Mouse (Mus musculus) bone marrow macrophage, adult 2 months (primary cell): ENCODE data around the gene Vps8. TPM values are rescaled to one million over a fixed set of nuclear protein-coding genes. Genes with fewer than 3 reads are reported as not detected.

Source experiments
- H3K27ac ChIP-seq: 2 replicates; pipeline ENCODE4 v1.5.1; 2012; ENCODE audit warnings: low read depth, low read length; ENCODE audit not compliant: insufficient read depth
- H3K4me1 ChIP-seq: 2 replicates; pipeline ENCODE4 v1.6.1; 2012; ENCODE audit warnings: low read length; ENCODE audit not compliant: control insufficient read depth, insufficient read depth
- H3K4me3 ChIP-seq: 2 replicates; pipeline ENCODE4 v1.5.1; 2012; ENCODE audit warnings: mild to moderate bottlenecking, low read length, moderate library complexity; ENCODE audit not compliant: insufficient read depth
- CTCF ChIP-seq: IDR thresholded peaks from 2 replicates; pipeline ENCODE4 v1.5.1; 2012; ENCODE audit warnings: low read depth, mild to moderate bottlenecking, low read length, moderate library complexity
- POLR2A ChIP-seq: IDR thresholded peaks from 2 replicates; pipeline ENCODE4 v1.6.1; 2012; ENCODE audit warnings: mild to moderate bottlenecking, low read depth, low read length, borderline replicate concordance
- polyA plus RNA-seq: library from polyadenylated mRNA; stranded (reverse); fragments of >200 nt; gene quantifications from 2 replicates; pipeline ENCODE4 v1.2.4, GENCODE M21; 2012; ENCODE audit not compliant: missing spikeins, insufficient read depth, insufficient read length

Gene Vps8
- polyA plus RNA-seq: 11.9 and 19.8 TPM in 2 replicates

DNA sequence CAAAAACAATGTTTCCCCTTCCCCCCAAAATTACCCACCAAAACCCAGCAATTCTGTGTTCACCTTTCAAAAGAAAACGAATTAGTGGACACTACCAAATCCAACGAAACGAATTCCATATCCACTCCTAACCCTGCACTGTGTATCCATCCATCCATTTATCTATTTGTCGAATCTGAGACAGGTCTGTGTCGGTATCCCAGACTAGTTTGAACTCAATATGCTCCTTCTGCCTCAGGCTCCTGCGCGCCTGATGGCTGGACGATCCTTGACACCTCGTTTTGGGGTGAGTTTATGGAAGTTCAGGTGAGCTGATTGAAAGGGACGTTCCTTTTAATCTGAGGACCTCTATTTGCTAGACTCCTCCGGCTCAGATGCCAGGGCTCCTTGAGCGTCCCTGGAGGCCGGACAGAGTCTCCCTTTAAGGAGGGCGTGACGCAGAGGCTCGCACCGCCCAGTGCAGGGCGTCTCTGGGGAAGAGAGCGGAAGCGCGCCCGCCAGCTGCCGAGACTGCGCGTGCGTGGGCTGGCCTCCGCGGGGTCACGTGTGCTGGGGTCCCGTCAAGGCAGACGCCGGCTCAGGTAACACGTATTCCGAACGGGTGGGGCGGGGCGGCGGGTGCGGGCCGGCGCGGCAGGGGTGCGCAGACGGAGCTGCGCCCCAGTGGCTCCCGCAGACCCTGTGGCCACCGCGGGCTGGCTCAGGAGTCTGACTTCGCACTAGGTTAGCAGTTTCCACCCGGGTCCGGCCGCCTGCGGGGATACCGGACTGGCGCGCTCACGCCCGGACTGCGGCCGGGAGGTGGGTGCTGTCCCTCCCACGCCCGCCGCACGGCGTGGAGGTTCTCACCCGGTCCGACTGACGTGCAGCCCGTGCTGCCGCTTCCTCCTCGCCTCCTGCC, at the start of gene Vps8:
Gene Vps8 (plus strand): TSS at position 474 of the 901 bp plus-strand sequence.
- H3K27ac ChIP-seq: peak within 1 kb of the TSS; percentile 7
- peak within 1 kb of the TSS; percentile 98 for H3K4me3 ChIP-seq
- TF ChIP-seq CTCF (no peak), POLR2A (no peak)
- H3K4me1 ChIP-seq: peaks cover 18% of the 10 kb centered on the region

DNA sequence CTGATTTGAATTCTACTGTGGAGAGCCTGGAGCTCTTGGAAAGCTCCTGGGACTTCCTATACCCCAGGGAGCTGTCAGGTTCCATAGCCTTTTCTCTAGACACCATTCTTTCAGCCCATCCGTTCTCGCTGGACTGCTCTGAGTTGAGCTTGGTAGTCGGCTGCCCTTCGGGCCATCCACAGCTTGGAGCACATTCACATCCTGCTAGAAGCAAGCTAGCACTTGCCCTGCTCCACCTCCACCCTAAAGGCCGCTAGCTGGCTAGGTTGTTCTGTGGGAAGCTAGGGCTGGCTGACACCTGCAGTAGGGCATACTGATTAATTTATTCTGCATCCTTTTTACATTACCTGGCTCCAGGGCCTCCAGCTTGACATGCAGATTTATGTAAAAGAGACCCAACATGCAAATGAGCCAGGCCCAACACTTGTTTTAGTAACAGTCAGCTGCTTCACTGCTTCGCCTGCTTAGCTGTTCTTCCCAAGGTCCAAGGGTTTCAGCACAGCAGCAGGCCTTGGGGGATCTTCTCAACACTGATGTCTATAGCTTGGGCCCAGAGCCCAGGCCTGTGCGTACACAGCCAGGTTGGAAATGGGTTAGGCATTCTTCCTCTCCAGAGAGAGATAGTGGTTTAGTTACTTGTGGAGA, 49.5 kb upstream of the Vps8 start:
- Histone ChIP-seq H3K27ac (no peak overlapping the region), H3K4me3 (no peak overlapping the region), H3K4me1 (peaks cover 8% of the 10 kb centered on the region; the same call in 1 of the 2 replicates)
- TF ChIP-seq CTCF: no peak
- TF ChIP-seq POLR2A: no peak

DNA sequence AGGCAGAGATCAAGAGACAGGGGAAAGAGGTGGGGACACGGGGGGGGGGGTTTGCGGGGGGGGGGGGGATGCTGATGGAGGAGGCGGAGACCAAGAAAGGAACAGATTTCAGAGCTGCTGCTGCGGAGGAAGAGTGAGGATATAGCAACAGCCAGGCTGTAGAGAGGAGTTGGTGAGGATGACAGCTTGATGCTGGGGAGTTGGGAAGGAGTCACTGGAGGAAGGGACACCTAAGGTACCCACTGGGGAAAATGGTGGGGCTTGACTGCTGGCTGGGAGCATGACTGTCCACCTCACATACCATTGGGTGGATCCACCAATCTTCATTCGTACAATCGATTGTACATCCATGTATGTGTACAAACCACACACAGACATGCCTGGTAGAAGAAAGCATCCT, 48.9 kb upstream of the Vps8 start:
- H3K4me1 ChIP-seq: peaks cover 8% of the 10 kb centered on the region; the same call in 1 of the 2 replicates
- no peak overlapping the region for H3K4me3 ChIP-seq
- H3K27ac ChIP-seq: no peak overlapping the region
- TF ChIP-seq POLR2A (no peak), CTCF (no peak)

DNA sequence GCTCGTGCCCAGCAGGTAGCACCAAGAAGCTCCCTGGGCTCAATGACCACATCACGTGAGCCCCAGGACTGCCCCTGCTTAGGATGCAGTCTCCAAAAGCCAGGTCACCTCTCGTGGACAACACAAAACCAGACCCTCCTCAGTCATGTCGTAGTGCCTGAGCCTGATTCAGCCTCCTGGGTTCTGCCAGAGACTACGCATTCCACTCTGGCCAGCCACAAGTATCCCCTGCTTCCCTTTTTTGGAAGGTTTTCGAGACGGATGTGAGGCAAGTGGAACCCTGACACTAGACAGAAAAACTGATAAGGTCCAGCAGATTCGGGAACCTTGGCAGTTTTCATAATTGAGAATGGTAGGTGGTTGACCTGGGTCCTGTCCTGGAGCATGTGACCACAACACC, 47.8 kb upstream of the Vps8 start:
- peaks cover 8% of the 10 kb centered on the region; the same call in 1 of the 2 replicates for H3K4me1 ChIP-seq
- no peak overlapping the region for H3K4me3 ChIP-seq
- TF ChIP-seq POLR2A: no peak
- no peak for TF ChIP-seq CTCF
- no peak overlapping the region for H3K27ac ChIP-seq

DNA sequence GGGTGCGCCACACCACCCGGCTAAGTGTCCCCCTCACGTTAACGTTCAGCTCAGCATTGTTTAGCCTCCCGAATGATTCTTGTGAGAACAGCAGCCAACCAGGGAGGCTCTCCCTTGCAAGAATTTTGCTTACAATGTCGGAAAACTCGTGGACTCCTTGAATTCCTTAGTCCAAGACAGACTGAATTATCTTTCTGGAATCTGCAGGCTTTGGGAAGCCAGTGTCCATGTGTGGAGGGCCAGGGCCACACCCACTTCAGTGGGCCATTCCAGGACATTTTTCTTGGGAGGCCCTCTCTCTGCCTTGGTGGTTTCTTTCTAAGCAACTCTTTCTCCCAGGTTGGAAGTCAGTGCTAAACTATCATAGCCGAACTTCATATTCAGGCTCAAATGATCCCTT, 46.6 kb upstream of the Vps8 start:
- TF ChIP-seq CTCF (no peak), POLR2A (no peak)
- Histone ChIP-seq H3K27ac (no peak overlapping the region), H3K4me1 (peaks cover 16% of the 10 kb centered on the region)

DNA sequence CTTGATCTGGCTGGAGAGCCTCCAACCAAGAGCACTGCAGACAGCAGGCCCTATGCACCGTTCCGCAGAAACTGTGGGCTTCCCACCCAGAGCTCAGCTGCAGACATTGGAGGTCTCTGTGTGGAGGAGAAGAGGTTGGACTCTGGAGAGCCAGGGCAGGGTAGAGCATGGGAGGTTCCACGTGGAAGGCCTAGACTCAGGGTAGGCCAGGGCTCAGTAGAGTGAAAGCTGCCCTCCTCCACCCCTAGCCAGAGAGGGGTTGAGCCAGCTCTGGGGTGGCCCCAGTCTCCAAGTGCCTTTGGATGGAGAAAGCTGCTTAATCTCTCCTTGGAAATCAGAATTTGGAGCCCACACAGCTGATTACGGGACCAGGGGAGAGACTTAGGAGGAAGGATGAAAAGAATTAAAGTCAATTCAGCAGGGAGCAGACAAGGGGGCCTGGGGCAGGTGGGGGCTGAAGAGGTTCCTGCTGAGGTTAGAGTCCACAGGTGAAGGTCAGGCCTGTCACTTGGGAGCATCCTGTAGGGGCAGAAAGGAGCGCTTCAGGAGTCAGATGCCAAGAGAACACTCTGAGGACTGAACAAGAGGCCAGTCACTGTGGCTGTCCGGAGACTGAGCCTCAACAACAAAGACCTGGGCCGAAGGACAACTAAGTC, 45.8 kb upstream of the Vps8 start:
- Histone ChIP-seq H3K4me1 (peaks cover 23% of the 10 kb centered on the region), H3K27ac (no peak overlapping the region), H3K4me3 (no peak overlapping the region)
- no peak for TF ChIP-seq CTCF

More for the DNA sequence above, 46.6 kb upstream of the Vps8 start:
- H3K4me3 ChIP-seq: no peak overlapping the region

DNA sequence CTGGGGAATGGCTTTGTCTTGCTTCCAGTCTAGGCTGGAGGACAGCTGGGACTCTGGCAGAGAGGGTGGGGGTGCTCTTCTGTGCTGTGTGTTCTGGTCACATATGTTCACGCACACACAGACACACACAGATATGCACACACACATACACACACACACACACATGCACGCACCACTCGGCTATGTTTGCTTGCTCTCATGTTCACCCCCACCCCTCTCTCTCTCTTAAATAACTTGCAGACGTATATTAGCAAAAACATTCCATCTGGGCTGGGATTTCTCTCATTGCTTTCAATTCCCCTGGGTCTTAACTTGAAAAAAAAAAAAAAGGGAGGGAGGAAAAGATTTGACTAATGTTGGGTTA, 45.3 kb upstream of the Vps8 start:
- Histone ChIP-seq H3K4me3 (no peak overlapping the region), H3K27ac (no peak overlapping the region), H3K4me1 (peaks cover 27% of the 10 kb centered on the region)
- TF ChIP-seq CTCF: no peak
- no peak for TF ChIP-seq POLR2A

DNA sequence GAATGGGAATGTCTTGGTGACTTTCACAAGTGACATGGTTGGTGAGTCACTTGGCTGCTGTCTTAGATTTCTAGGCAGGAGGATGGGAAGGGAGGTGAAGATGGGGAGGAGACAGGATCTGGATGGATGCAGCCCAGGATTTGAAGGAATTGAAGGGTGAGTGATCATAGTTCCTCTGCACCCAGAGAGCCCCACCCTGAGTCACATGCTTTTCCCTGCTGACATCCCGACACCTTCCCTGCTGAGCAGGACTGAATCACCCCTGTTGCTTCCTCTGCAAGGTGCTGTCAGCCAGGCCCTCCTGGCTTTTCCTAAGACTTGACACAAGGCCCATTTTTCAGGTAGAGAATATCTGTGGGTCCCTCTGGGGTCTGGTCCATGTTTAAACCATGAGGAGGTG, 41.4 kb upstream of the Vps8 start:
- peak overlapping the region; percentile 40; the same call in 1 of the 2 replicates for H3K27ac ChIP-seq
- TF ChIP-seq POLR2A: no peak
- no peak overlapping the region for H3K4me3 ChIP-seq
- H3K4me1 ChIP-seq: peaks cover 33% of the 10 kb centered on the region

DNA sequence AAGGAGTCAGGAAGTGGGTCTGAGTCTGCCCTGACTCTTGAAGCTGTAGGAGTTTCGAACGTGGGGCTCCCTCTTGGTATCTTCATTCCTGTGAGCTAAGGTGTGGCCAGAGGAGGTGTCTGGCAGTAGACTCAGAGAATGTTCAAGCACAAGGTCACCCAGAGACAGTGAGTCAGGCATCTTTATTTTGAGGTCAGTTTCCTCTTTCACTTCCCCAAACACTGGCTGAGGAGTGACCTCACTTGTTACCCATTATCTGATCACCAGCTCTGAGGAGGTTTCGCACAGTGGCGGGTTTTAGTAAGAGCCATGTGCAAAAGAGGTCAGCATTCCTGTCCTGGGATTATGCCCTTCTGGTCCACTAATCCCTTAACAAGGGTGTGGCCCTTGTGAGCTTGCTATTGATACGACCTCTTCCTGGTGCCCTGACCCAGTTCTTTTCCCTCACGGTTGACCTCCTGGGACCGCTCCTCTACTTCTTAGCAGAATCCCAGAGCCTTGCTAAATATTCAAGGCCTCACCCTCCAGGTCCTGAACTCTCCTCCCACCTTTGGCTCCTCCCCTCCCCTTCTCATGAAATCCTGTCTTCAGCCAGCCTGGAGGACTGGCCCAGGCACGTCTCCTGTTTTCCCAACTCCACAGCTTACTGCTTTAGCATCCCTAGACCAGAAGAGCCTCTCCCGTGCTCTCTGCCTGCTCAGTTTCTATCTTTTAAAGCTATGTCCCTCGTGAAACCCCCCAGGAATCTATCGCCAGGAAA, 40.6 kb upstream of the Vps8 start:
- no peak overlapping the region for H3K4me3 ChIP-seq
- no peak for TF ChIP-seq CTCF
- no peak for TF ChIP-seq POLR2A
- peak overlapping the region; percentile 57 for H3K27ac ChIP-seq
- H3K4me1 ChIP-seq: peaks cover 33% of the 10 kb centered on the region
